Mouse (Mus musculus): ENCODE measurements around the gene Etl4. TPM values are rescaled to one million over a fixed set of nuclear protein-coding genes. Genes with fewer than 3 reads are reported as not detected.

Etl4 gene
- polyA plus RNA-seq, 2 experiments: 38.3 to 44.9 TPM

DNA sequence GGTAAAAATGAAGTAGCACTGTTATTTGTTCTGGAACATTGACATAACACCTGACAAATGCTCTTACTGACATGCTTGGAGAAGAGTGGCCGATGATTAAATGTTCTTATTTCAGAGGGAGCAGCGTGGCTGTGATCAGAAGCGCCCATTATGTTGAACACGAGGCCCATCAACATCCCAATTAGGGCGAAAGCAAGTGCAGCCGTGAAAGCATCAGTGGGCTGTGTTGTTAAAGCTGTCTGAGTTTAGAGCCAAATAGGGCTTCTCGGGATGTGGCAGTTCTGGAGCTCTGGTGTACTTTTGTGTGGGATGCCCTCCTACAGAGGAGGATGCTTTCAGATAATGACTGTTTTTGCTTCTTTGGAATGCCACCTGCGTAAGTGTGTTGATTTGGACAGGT is 699.6 kb downstream of the Etl4 start:
- no peak for ATAC-seq (ENCODE audit: low FRiP score, low read depth)
- no peaks in the 10 kb centered on the region for H3K36me3 ChIP-seq (ENCODE audit: control insufficient read depth, insufficient read depth, low read length)
- WGBS: 72% methylated on average over 8 of the region's 8 CpGs

GRCm38 (mm10) chr2:20615948-20616347 is 706.4 kb downstream of the Etl4 start:
- no peaks in the 10 kb centered on the region for H3K4me1 ChIP-seq (ENCODE audit: control insufficient read depth, insufficient read depth, low read length)
- H3K4me2 ChIP-seq (replicated peaks; ENCODE audit: low read depth, low read length, severe bottlenecking): no peak overlapping the region
- no peaks in the 10 kb centered on the region for H3K27me3 ChIP-seq (ENCODE audit: control insufficient read depth, insufficient read depth, low read length)
- DNase-seq (ENCODE audit: low spot score) (peak; percentile 23), ATAC-seq (ENCODE audit: low FRiP score, low read depth) (no peak)
- WGBS: 52% methylated on average over 1 of the region's 1 CpGs
- H3K9me3 ChIP-seq (ENCODE audit: control insufficient read depth, low read length): no peaks in the 10 kb centered on the region
- no peak overlapping the region for H3K27ac ChIP-seq (replicated peaks; ENCODE audit: low read depth, low read length)
- H3K4me3 ChIP-seq (replicated peaks; ENCODE audit: low read length): no peak overlapping the region
- H3K36me3 ChIP-seq (ENCODE audit: control insufficient read depth, insufficient read depth, low read length): no peaks in the 10 kb centered on the region
- no peak overlapping the region for H3K9ac ChIP-seq (ENCODE audit: low read depth, low read length, severe bottlenecking)
- no peak for TF ChIP-seq POLR2A (IDR thresholded peaks at IDR 0.05; ENCODE audit: borderline replicate concordance, extremely low read depth, insufficient read depth, insufficient read length)

More for the DNA sequence above, 699.6 kb downstream of the Etl4 start:
- Histone ChIP-seq H3K27me3 (ENCODE audit: control insufficient read depth, insufficient read depth, low read length) (no peaks in the 10 kb centered on the region), H3K4me1 (ENCODE audit: control insufficient read depth, insufficient read depth, low read length) (0 out of 2 replicates have a peak, but pooled peaks cover 1% of the 10 kb centered on the region), H3K4me2 (replicated peaks; ENCODE audit: low read depth, low read length, severe bottlenecking) (no peak overlapping the region), H3K9ac (ENCODE audit: low read depth, low read length, severe bottlenecking) (no peak overlapping the region), H3K27ac (replicated peaks; ENCODE audit: low read depth, low read length) (no peak overlapping the region), H3K9me3 (ENCODE audit: control insufficient read depth, low read length) (no peaks in the 10 kb centered on the region), H3K4me3 (replicated peaks; ENCODE audit: low read length) (no peak overlapping the region)
- TF ChIP-seq POLR2A (IDR thresholded peaks at IDR 0.05; ENCODE audit: borderline replicate concordance, extremely low read depth, insufficient read depth, insufficient read length): no peak
- DNase-seq (ENCODE audit: low spot score): no peak

DNA sequence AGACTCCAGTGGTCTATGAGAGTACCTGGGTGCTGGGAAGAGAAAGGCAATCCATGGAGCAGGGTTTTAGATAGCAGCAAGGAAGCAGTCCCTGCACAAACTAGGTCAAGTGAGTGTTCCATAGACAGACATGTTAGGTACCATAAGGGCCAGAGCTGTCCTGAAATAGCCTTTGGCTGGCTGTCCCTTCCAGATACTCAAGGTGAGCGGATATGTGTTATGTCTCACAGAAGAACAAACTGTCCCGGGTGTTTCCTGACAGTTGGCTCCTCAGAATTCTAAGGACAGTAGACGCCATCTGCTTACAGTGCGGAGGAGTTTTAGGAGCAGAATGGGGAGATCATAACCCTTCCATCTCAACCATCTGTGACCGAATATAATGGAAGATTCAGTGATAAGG is 708.8 kb downstream of the Etl4 start:
- TF ChIP-seq POLR2A (IDR thresholded peaks at IDR 0.05; ENCODE audit: borderline replicate concordance, extremely low read depth, insufficient read depth, insufficient read length): no peak
- H3K27ac ChIP-seq (replicated peaks; ENCODE audit: low read depth, low read length): no peak overlapping the region
- WGBS: 89% methylated on average over 5 of the region's 5 CpGs
- DNase-seq (ENCODE audit: low spot score) (no peak), ATAC-seq (ENCODE audit: low FRiP score, low read depth) (no peak)
- no peak overlapping the region for H3K4me2 ChIP-seq (replicated peaks; ENCODE audit: low read depth, low read length, severe bottlenecking)
- no peak overlapping the region for H3K9ac ChIP-seq (ENCODE audit: low read depth, low read length, severe bottlenecking)
- no peaks in the 10 kb centered on the region for H3K4me1 ChIP-seq (ENCODE audit: control insufficient read depth, insufficient read depth, low read length)
- H3K36me3 ChIP-seq (ENCODE audit: control insufficient read depth, insufficient read depth, low read length): no peaks in the 10 kb centered on the region
- no peaks in the 10 kb centered on the region for H3K27me3 ChIP-seq (ENCODE audit: control insufficient read depth, insufficient read depth, low read length)
- H3K9me3 ChIP-seq (ENCODE audit: control insufficient read depth, low read length): no peaks in the 10 kb centered on the region
- no peak overlapping the region for H3K4me3 ChIP-seq (replicated peaks; ENCODE audit: low read length)

- Histone ChIP-seq H3K4me3 (replicated peaks; ENCODE audit: low read length) (no peak overlapping the region), H3K4me1 (ENCODE audit: control insufficient read depth, insufficient read depth, low read length) (no peaks in the 10 kb centered on the region), H3K9ac (ENCODE audit: low read depth, low read length, severe bottlenecking) (no peak overlapping the region), H3K4me2 (replicated peaks; ENCODE audit: low read depth, low read length, severe bottlenecking) (no peak overlapping the region), H3K36me3 (ENCODE audit: control insufficient read depth, insufficient read depth, low read length) (no peaks in the 10 kb centered on the region), H3K9me3 (ENCODE audit: control insufficient read depth, low read length) (no peaks in the 10 kb centered on the region), H3K27me3 (ENCODE audit: control insufficient read depth, insufficient read depth, low read length) (no peaks in the 10 kb centered on the region), H3K27ac (replicated peaks; ENCODE audit: low read depth, low read length) (no peak overlapping the region)
- peak; percentile 36 for DNase-seq (ENCODE audit: low spot score)
- 81% methylated on average over 5 of the region's 5 CpGs for whole genome bisulfite sequencing
- no peak for ATAC-seq (ENCODE audit: low FRiP score, low read depth)
- TF ChIP-seq POLR2A (IDR thresholded peaks at IDR 0.05; ENCODE audit: borderline replicate concordance, extremely low read depth, insufficient read depth, insufficient read length): no peak
These were observed 710.3 kb downstream of the Etl4 start for GRCm38 (mm10) chr2:20619881-20620280.

GRCm38 (mm10) chr2:20629156-20629712 is 719.7 kb downstream of the Etl4 start:
- peak; percentile 63; the same call in 1 of the 2 replicates for ATAC-seq (ENCODE audit: low FRiP score, low read depth)
- Histone ChIP-seq H3K4me3 (replicated peaks; ENCODE audit: low read length) (no peak overlapping the region), H3K9me3 (ENCODE audit: control insufficient read depth, low read length) (no peaks in the 10 kb centered on the region), H3K4me2 (replicated peaks; ENCODE audit: low read depth, low read length, severe bottlenecking) (no peak overlapping the region), H3K27ac (replicated peaks; ENCODE audit: low read depth, low read length) (no peak overlapping the region), H3K4me1 (ENCODE audit: control insufficient read depth, insufficient read depth, low read length) (no peaks in the 10 kb centered on the region), H3K9ac (ENCODE audit: low read depth, low read length, severe bottlenecking) (no peak overlapping the region), H3K36me3 (ENCODE audit: control insufficient read depth, insufficient read depth, low read length) (no peaks in the 10 kb centered on the region), H3K27me3 (ENCODE audit: control insufficient read depth, insufficient read depth, low read length) (no peaks in the 10 kb centered on the region)
- DNase-seq (ENCODE audit: low spot score): peak; percentile 50
- no peak for TF ChIP-seq POLR2A (IDR thresholded peaks at IDR 0.05; ENCODE audit: borderline replicate concordance, extremely low read depth, insufficient read depth, insufficient read length)
- WGBS: 76% methylated on average over 8 of the region's 8 CpGs

Measured in limb, embryonic 14.5 days (tissue).